Mouse (Mus musculus) forebrain, embryonic 12.5 days (tissue): ENCODE results near the gene Pax3. TPM values are rescaled to one million over a fixed set of nuclear protein-coding genes. Genes with fewer than 3 reads are reported as not detected.

Experiments used
- ATAC-seq: fragments of 200-750 bp; cut with Nextera tagmentation; 2 replicates; pipeline ENCODE4 v1.8.0; 2017; ENCODE audit warnings: moderate TSS enrichment; ENCODE audit not compliant: low FRiP score
- H3K27ac ChIP-seq: fragments of 300-500 bp; sonication (generic); 2 replicates; pipeline ENCODE4 v1.5.1; 2016; ENCODE audit warnings: mild to moderate bottlenecking
- H3K27me3 ChIP-seq: fragments of 300-500 bp; sonication (generic); 2 replicates; pipeline ENCODE4 v1.6.1; 2016; ENCODE audit warnings: mild to moderate bottlenecking
- H3K36me3 ChIP-seq: fragments of 300-500 bp; sonication (generic); replicated peaks from 2 replicates; pipeline ENCODE4 v1.6.1; 2016; ENCODE audit warnings: mild to moderate bottlenecking
- H3K4me1 ChIP-seq: fragments of 300-500 bp; sonication (generic); 2 replicates; pipeline ENCODE4 v1.6.1; 2016
- H3K4me2 ChIP-seq: fragments of 300-500 bp; sonication (generic); 2 replicates; pipeline ENCODE4 v1.6.1; 2016; ENCODE audit warnings: mild to moderate bottlenecking, moderate library complexity
- H3K4me3 ChIP-seq: fragments of 300-500 bp; sonication (generic); replicated peaks from 2 replicates; pipeline ENCODE4 v1.5.1; 2016; ENCODE audit warnings: mild to moderate bottlenecking
- H3K9ac ChIP-seq: fragments of 300-500 bp; sonication (generic); 2 replicates; pipeline ENCODE4 v1.6.1; 2016; ENCODE audit warnings: mild to moderate bottlenecking
- H3K9me3 ChIP-seq: fragments of 300-500 bp; sonication (generic); 2 replicates; pipeline ENCODE4 v1.6.1; 2016
- WGBS: fragments of 180-500 bp; shearing (Covaris S2); methylation state at CpG from one replicate; pipeline ENCODE4 v1.1.7; 2016; 5-methylcytosine and 5-hydroxymethylcytosine counted together
- polyA plus RNA-seq: library from polyadenylated mRNA; unstranded; fragments of >200 nt; fragmentation: Nextera tagmentation; extraction: Ambion mirVana; gene quantifications from 2 replicates; pipeline ENCODE4 v1.2.1, GENCODE M21; 2016

The Pax3 gene
- 3.3 and 3.6 TPM in 2 replicates for polyA plus RNA-seq

DNA sequence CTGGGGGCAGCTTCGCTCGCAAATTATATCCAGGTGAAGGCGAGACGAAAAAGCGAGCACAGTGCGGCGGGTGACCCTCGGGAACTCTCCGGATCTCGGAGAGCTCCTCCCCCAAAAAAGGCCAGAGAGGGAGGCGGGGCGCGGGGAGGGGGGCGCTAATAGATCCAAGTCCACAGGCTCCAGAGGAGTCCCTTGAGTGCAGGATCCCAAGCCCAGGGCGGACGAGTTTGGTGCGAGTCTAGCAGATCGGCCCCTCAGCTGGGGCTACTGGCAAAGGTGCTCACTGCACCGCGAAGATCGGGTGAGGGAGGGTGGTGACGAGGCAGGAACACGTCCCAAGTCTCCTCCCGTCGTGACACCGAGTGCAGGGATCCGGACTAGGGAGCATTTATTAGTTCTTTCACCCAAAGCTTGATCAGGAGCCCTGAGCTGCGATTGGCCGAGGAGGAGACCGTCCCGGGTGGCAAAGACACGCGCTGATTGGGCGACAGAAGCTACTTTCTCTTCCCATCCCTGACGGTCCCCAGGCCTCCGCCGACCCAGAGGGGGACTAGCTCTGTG lies at the start of gene Pax3:
Gene Pax3, minus strand, starts transcription at position 384 of the 561 bp plus-strand sequence.
- Histone ChIP-seq H3K4me1 (peaks cover 38% of the 10 kb centered on the region), H3K9me3 (no peaks in the 10 kb centered on the region), H3K27me3 (peaks cover 97% of the 10 kb centered on the region), H3K4me3 (peak within 1 kb of the TSS; percentile 31), H3K27ac (no peak within 1 kb of the TSS), H3K9ac (no peak within 1 kb of the TSS), H3K4me2 (peak within 1 kb of the TSS; percentile 45), H3K36me3 (no peaks in the 10 kb centered on the region)
- WGBS, result under 1% methylated on average over 37 of the region's 37 CpGs
- 0 out of 2 replicates have a peak, but pooled peaks have one; percentile 15 for ATAC-seq

DNA sequence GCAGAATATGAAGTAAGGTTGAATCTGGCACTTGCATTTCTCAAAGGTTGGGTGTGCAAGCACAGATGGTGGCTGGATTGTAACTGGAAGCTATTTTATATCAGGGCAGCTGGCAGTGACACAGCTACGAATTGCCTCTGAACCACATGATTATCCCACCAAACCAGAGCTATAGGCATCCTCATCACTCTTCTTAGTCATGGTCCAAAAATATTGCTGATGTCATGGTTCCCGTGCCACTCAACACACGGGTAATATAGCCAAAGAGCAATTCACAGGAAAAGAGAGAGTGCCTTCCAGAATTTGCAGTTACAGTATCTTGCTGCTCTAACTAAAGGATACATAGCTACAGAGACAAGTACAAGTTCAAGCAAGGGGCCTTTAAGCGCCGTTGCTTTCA lies 37.4 kb upstream of the Pax3 start:
- Histone ChIP-seq H3K9me3 (no peaks in the 10 kb centered on the region), H3K36me3 (no peaks in the 10 kb centered on the region), H3K4me2 (no peak overlapping the region), H3K27me3 (0 out of 2 replicates have a peak, but pooled peaks cover 4% of the 10 kb centered on the region), H3K4me1 (no peaks in the 10 kb centered on the region), H3K27ac (no peak overlapping the region), H3K9ac (no peak overlapping the region), H3K4me3 (no peak overlapping the region)
- ATAC-seq, result no peak
- 87% methylated on average over 5 of the region's 5 CpGs for WGBS

GRCm38 (mm10) chr1:78231901-78232546 lies 35.1 kb upstream of the Pax3 start:
- no peaks in the 10 kb centered on the region for H3K9me3 ChIP-seq
- WGBS, result 78% methylated on average over 10 of the region's 10 CpGs
- no peak overlapping the region for H3K9ac ChIP-seq
- H3K4me3 ChIP-seq, result no peak overlapping the region
- H3K36me3 ChIP-seq, result no peaks in the 10 kb centered on the region
- 0 out of 2 replicates have a peak, but pooled peaks cover 13% of the 10 kb centered on the region for H3K27me3 ChIP-seq
- no peak overlapping the region for H3K4me2 ChIP-seq
- no peak for ATAC-seq
- no peak overlapping the region for H3K27ac ChIP-seq
- no peaks in the 10 kb centered on the region for H3K4me1 ChIP-seq

DNA sequence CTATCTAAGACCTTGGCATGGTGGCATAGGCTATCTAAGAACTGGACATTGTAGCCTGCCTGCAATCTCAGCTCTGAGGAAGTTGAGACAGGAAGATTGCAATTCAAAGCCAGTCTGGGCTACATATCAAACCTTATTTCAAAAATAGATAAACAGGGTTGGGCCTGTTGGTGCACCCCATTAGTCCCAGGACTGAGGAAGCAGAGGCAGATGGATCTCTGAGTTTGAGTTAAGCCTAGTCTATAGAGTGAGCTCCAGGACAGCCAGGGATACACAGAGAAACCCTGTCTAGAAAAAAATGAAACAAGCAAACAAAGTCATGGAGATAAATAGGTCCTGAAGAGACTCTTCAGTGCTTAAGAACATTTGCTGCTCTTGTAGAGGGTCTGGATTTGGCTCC lies 32.9 kb upstream of the Pax3 start:
- no peaks in the 10 kb centered on the region for H3K4me1 ChIP-seq
- no peak overlapping the region for H3K4me2 ChIP-seq
- H3K27me3 ChIP-seq, result peaks cover 23% of the 10 kb centered on the region; the same call in 1 of the 2 replicates
- no peaks in the 10 kb centered on the region for H3K9me3 ChIP-seq
- no peak overlapping the region for H3K4me3 ChIP-seq
- H3K36me3 ChIP-seq, result no peaks in the 10 kb centered on the region
- ATAC-seq, result no peak
- no peak overlapping the region for H3K9ac ChIP-seq
- H3K27ac ChIP-seq, result no peak overlapping the region

DNA sequence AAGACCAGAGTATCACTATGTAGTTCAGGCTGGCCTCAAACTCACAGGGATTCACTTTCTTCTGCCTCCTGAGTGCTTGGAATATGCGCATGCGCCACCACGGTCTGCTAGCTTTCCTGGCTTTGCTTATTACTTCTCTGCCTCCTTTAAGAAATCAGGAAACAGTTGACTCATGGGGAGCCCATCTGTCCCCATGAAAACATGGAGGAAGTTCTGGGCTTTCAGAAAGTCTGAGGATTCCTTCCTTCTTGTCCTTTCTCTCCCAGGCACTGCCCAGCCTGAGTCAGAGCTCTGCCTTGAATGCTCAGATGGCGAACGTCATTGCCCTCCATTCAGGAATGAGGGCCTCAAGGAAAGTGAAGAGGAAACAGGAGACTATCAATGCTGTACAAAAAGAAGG lies 31.8 kb upstream of the Pax3 start:
- Histone ChIP-seq H3K9ac (no peak overlapping the region), H3K4me1 (no peaks in the 10 kb centered on the region), H3K27me3 (peaks cover 28% of the 10 kb centered on the region; the same call in 1 of the 2 replicates), H3K4me3 (no peak overlapping the region), H3K36me3 (no peaks in the 10 kb centered on the region), H3K4me2 (no peak overlapping the region), H3K9me3 (no peaks in the 10 kb centered on the region), H3K27ac (no peak overlapping the region)
- 73% methylated on average over 5 of the region's 5 CpGs for WGBS
- no peak for ATAC-seq

DNA sequence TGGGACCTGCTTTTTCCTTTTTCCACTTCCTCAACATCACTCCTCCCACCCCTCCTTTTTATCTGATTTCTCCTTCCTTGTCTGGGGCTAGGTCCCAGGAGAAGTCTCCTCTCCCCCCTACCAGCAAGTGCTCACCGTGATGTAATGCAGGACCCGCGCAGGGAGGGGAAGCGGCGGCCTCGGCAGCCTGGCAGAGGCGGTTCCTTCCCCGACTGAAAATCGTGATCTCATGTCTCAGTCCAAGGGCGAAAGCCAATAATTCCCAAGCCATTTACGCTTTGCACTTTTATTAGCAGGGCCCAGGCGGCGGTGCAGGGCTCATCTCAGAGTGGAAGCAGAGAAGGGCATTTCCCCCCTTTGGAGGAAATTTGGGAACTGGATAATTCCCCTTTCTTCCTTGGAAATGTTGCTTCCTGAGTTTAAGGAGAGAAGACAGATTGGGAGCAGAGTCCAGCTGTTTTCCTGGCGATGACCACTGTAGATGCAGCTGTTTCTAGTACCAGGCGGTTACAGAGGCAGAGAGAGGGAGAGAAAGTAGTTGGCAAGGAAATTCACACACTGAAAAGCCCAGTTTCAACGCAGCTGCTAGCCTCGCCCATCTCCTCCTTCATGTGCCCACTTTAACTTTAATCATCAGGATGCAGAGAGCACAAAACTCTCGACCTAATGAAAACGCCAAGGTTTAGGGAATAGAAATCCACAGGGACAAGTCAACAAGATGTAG lies 21.3 kb upstream of the Pax3 start:
- no peak overlapping the region for H3K9ac ChIP-seq
- ATAC-seq, result no peak
- H3K4me3 ChIP-seq, result 0 out of 2 replicates have a peak overlapping the region, but pooled peaks have one; percentile 53
- H3K4me2 ChIP-seq, result peak overlapping the region; percentile 93
- H3K27ac ChIP-seq, result no peak overlapping the region
- H3K9me3 ChIP-seq, result no peaks in the 10 kb centered on the region
- peaks cover 28% of the 10 kb centered on the region for H3K4me1 ChIP-seq
- H3K27me3 ChIP-seq, result peaks cover 84% of the 10 kb centered on the region
- H3K36me3 ChIP-seq, result no peaks in the 10 kb centered on the region
- under 1% methylated on average over 19 of the region's 19 CpGs for WGBS

DNA sequence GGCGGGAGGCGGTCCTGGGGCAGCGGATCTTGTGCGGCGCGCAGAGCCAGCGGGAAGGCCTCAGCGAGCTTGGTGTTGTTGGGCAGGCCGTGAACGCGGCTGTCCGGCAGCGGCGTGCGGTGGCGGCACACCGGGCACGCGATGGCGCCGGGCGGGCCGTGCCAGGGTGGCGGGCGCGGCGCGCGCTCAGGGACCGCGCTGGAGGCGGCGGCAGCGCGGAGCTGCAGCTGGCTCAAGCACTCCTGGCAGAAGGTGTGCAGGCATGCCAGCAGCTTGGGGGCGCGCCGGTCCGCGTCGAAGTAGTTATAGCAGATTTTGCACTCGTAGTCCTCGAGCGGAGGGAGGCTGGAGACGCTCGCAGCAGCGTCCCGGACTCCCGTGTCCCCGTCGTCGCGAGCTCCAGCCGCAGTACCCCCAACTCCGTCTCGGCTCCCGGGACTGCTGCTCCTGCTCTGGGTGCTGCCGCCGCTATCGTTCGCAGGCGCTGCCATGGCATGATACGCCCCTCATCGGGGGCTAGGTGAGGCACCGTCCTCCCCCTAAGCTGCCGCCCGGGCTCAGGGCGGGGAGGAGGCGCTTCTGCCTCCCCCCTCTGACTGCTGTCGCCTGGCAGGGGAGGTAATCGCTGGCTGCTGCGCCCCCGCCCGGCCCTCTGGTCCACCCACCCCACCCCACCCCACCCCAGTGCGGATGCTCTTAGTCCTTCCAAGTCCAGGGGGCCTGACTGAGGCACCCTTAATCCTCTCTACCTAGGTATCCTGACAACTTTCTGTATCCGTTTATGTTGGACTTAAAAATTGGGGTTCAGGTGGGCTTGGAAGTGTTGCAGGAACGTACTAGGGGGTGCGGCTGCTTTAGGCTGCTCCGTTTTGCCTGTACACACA lies 20.5 kb upstream of the Pax3 start:
- peaks cover 93% of the 10 kb centered on the region for H3K27me3 ChIP-seq
- peak overlapping the region; percentile 53 for H3K4me3 ChIP-seq
- peak overlapping the region; percentile 93 for H3K4me2 ChIP-seq
- peaks cover 28% of the 10 kb centered on the region for H3K4me1 ChIP-seq
- no peak overlapping the region for H3K27ac ChIP-seq
- no peaks in the 10 kb centered on the region for H3K9me3 ChIP-seq
- H3K9ac ChIP-seq, result peak overlapping the region; percentile 51
- H3K36me3 ChIP-seq, result no peaks in the 10 kb centered on the region
- peak; percentile 44; the same call in 1 of the 2 replicates for ATAC-seq
- WGBS, result under 1% methylated on average over 76 of the region's 79 CpGs

DNA sequence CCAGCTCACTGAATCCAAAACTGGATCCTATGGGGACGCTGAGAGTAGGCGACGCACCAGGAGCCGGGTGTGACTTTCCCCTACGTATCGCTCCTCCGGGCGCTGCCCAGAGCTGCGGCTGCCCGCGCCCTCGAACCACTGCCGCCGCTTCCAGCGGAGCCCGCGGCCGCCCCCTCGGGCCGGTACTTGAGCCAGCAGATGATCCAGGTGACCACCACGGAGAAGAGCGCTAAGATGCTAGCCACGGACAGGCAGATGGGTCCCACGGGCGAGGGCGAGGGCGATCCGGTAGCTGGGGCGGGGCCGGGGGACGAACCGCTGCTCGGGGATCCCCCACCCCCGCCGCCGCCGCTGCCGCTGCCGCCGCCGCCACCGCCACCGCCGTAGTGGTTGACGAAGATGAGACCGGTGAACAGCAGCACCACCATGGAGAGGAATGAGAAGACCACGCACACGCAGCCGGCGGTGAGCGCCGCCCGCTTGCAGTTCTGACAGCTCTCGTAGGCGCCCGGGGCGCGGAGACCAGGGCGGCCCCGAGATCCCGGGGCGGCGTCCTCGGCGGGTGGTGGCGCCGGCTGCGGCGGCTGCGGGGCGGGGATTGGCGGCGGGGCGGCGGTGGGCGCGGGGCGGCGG lies 19.7 kb upstream of the Pax3 start:
- Histone ChIP-seq H3K4me2 (peak overlapping the region; percentile 93), H3K9ac (peak overlapping the region; percentile 51), H3K4me3 (peak overlapping the region; percentile 53), H3K27ac (no peak overlapping the region), H3K27me3 (peaks cover 98% of the 10 kb centered on the region), H3K4me1 (peaks cover 28% of the 10 kb centered on the region), H3K9me3 (no peaks in the 10 kb centered on the region), H3K36me3 (no peaks in the 10 kb centered on the region)
- 1% methylated on average over 46 of the region's 79 CpGs for WGBS
- ATAC-seq, result peak; percentile 58; the same call in 1 of the 2 replicates

GRCm38 (mm10) chr1:78215749-78216508 lies 19.0 kb upstream of the Pax3 start:
- Histone ChIP-seq H3K27me3 (peaks cover 96% of the 10 kb centered on the region), H3K4me2 (peak overlapping the region; percentile 93), H3K9ac (no peak overlapping the region), H3K4me3 (peak overlapping the region; percentile 53), H3K27ac (no peak overlapping the region), H3K9me3 (no peaks in the 10 kb centered on the region), H3K36me3 (no peaks in the 10 kb centered on the region), H3K4me1 (peaks cover 28% of the 10 kb centered on the region)
- ATAC-seq, result peak; percentile 63; the same call in 1 of the 2 replicates
- under 1% methylated on average over 36 of the region's 36 CpGs for WGBS

DNA sequence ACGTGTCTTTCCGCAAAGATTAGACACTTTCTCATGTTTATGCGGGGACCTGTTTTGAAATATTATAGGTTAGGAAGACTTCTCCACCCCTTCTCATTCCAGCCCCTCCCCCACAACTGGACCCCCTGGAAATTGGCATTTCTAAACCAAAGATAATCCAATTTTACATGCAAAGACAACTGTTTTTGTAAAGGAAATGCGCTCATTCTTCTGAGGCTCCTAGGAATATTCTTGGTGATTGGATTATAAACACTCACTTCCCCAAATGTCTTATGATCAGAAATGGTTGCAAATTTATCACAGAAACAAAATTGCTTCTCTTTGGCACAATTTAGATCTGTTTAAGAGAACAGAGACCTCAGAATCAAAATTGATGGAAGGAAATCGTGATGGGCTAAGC lies 14.1 kb upstream of the Pax3 start:
- no peaks in the 10 kb centered on the region for H3K9me3 ChIP-seq
- H3K4me1 ChIP-seq, result peaks cover 5% of the 10 kb centered on the region
- H3K9ac ChIP-seq, result no peak overlapping the region
- no peaks in the 10 kb centered on the region for H3K36me3 ChIP-seq
- peaks cover 96% of the 10 kb centered on the region for H3K27me3 ChIP-seq
- no peak for ATAC-seq
- H3K4me3 ChIP-seq, result no peak overlapping the region
- 1% methylated on average over 5 of the region's 5 CpGs for WGBS
- H3K27ac ChIP-seq, result no peak overlapping the region
- H3K4me2 ChIP-seq, result no peak overlapping the region

DNA sequence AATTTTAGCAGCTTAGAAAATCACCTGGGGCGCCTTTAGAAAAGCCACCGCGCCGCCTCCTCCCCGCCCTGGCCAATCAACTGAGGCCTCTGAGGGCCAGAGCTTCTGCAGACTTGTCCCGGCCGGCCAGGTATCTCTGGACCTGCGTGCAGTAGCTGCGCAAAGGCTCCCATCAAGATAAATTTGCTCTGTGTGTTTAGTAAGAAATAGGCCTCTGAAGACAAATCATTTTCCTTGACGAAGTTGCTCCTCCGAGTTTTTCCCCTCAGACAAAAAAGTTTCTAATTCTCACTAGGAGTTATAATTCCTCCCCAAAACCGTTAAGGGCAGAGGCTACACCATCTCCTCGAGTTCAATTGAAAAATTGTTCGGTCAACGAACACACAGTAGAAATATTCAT lies 13.6 kb upstream of the Pax3 start:
- no peak overlapping the region for H3K4me3 ChIP-seq
- ATAC-seq, result no peak
- WGBS, result under 1% methylated on average over 15 of the region's 15 CpGs

More for the DNA sequence above, 13.6 kb upstream of the Pax3 start:
- no peak overlapping the region for H3K27ac ChIP-seq
- H3K36me3 ChIP-seq, result no peaks in the 10 kb centered on the region
- H3K9ac ChIP-seq, result no peak overlapping the region
- H3K27me3 ChIP-seq, result peaks cover 96% of the 10 kb centered on the region
- peaks cover under 1% of the 10 kb centered on the region; the same call in 1 of the 2 replicates for H3K4me1 ChIP-seq
- no peak overlapping the region for H3K4me2 ChIP-seq
- H3K9me3 ChIP-seq, result no peaks in the 10 kb centered on the region
